Mouse (Mus musculus) spleen, adult 10 weeks (tissue): ENCODE results near the gene Gm5129. TPM values are rescaled to one million over a fixed set of nuclear protein-coding genes. Genes with fewer than 3 reads are reported as not detected.

Experiments
- polyA plus RNA-seq: library from polyadenylated mRNA; stranded (reverse); fragments of 350-450 nt; fragmentation: Illumina TruSeq; extraction: RNeasy Lipid Tissue Mini Kit (QIAGEN cat#74804); gene quantifications from one replicate; pipeline ENCODE4 v1.2.3, GENCODE M21; 2015; ENCODE audit warnings: low replicate concordance; ENCODE audit not compliant: insufficient read depth

Gene Gm5129
- polyA plus RNA-seq = not detected

DNA sequence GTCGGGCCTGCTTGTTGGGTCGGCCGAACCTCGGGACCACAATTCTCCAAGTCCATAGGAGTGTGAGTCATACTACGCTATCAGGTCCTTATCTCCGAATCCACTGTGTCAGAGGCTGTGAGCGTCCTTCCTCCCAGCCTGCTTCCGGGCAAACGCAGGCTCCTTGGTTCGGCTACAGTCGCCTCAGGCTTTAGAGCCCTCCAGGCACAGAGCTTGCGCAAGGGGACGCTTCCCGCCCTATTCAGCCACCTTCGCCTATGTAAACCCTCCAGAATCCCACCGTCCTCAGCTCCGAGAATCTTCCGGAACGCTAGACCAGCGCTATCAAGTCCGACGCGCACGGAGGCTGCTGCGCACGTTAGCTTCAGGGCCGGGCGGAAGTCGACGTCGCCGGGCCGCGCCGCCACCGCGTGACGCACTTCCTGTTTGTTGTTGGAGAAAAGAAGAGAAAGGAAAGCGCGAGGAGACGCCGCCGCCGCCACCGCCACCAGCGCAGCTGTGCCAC is at the start of gene Gm5129, which contains the start of gene Dnajb6:
Gene Gm5129, minus strand, starts transcription at position 380 of the 505 bp plus-strand sequence.
Gene Dnajb6, plus strand, starts transcription at position 132 of the 505 bp plus-strand sequence.

Other genes starting within 250 kb of the Gm5129 start
- gene Ube3c, start 166.7 kb downstream of the Gm5129 start, polyA plus RNA-seq = 25.8 TPM
- gene Dnajb6, start 248 bp downstream of the Gm5129 start, polyA plus RNA-seq = 167 TPM